Mouse (Mus musculus): ENCODE data around the gene Noc4l.

Gene Noc4l
- long read RNA-seq, experiment 1, transcript Noc4l-201 (15 exons, 2,075 nt) = major isoform, 10 of 12 reads
- long read RNA-seq, experiment 1, partial matches to known transcripts = 2 of 12 reads
- long read RNA-seq, experiment 1, other reads (novel, unspliced or antisense) = 0 of 12 reads
- long read RNA-seq, experiment 2, transcript Noc4l-201 (15 exons, 2,075 nt) = major isoform, 12 of 21 reads
- long read RNA-seq, experiment 2, partial matches to known transcripts = 4 of 21 reads
- long read RNA-seq, experiment 2, other reads (novel, unspliced or antisense) = 5 of 21 reads

- intact Hi-C loops (cut with DNase I) = no loop called here
These were observed at the start of gene Noc4l, which contains the start of gene Ddx51 for GRCm38 (mm10) chr5:110652719-110653648. Gene Noc4l (minus strand): TSS chr5:110653417. Gene Ddx51 (plus strand): TSS chr5:110653451.

- intact Hi-C loops (cut with DNase I) = loop anchor here (10.0 kb wide), 1 partner anchor 444 kb away; no protein-coding TSS in a partner anchor
These were observed 45.4 kb upstream of the Noc4l start for GRCm38 (mm10) chr5:110698617-110699016.

- intact Hi-C loops (cut with DNase I) = no loop called here
These were observed 28.8 kb upstream of the Noc4l start for GRCm38 (mm10) chr5:110682041-110682440.

- intact Hi-C loops (cut with DNase I) = no loop called here
These were observed 12.4 kb upstream of the Noc4l start for GRCm38 (mm10) chr5:110665486-110666121.

GRCm38 (mm10) chr5:110664750-110665269 is 11.6 kb upstream of the Noc4l start:
- intact Hi-C loops (cut with DNase I) = no loop called here

GRCm38 (mm10) chr5:110664041-110664440 is 10.8 kb upstream of the Noc4l start:
- intact Hi-C loops (cut with DNase I) = no loop called here

GRCm38 (mm10) chr5:110659682-110660081 is 6.5 kb upstream of the Noc4l start:
- intact Hi-C loops (cut with DNase I) = no loop called here

GRCm38 (mm10) chr5:110653686-110654085 is 469 bp upstream of the Noc4l start:
- intact Hi-C loops (cut with DNase I) = no loop called here

GRCm38 (mm10) chr5:110646377-110646776 is 6.8 kb downstream of the Noc4l start:
- intact Hi-C loops (cut with DNase I) = no loop called here

GRCm38 (mm10) chr5:110639459-110639858 is 13.8 kb downstream of the Noc4l start:
- intact Hi-C loops (cut with DNase I) = loop anchor here (5.0 kb wide), 1 partner anchor 282 kb away; no protein-coding TSS in a partner anchor

- intact Hi-C loops (cut with DNase I) = loop anchor here (5.0 kb wide), 1 partner anchor 281 kb away; no protein-coding TSS in a partner anchor
These were observed 14.7 kb downstream of the Noc4l start for GRCm38 (mm10) chr5:110638306-110639074.

GRCm38 (mm10) chr5:110635951-110636707 is 17.1 kb downstream of the Noc4l start:
- intact Hi-C loops (cut with DNase I) = loop anchor here (2.0 to 5.0 kb wide), 2 partner anchors 141 to 279 kb away; no protein-coding TSS in a partner anchor

GRCm38 (mm10) chr5:110629525-110630120 is 23.6 kb downstream of the Noc4l start:
- intact Hi-C loops (cut with DNase I) = no loop called here

GRCm38 (mm10) chr5:110628156-110628555 is 25.1 kb downstream of the Noc4l start:
- intact Hi-C loops (cut with DNase I) = no loop called here

GRCm38 (mm10) chr5:110627351-110627750 is 25.9 kb downstream of the Noc4l start:
- intact Hi-C loops (cut with DNase I) = no loop called here

- intact Hi-C loops (cut with DNase I) = no loop called here
These were observed 28.9 kb downstream of the Noc4l start for GRCm38 (mm10) chr5:110624319-110624718.

GRCm38 (mm10) chr5:110619226-110619625 is 34.0 kb downstream of the Noc4l start:
- intact Hi-C loops (cut with DNase I) = no loop called here

GRCm38 (mm10) chr5:110611435-110612158 is 41.6 kb downstream of the Noc4l start:
- intact Hi-C loops (cut with DNase I) = no loop called here

GRCm38 (mm10) chr5:110610484-110610883 is 42.7 kb downstream of the Noc4l start:
- intact Hi-C loops (cut with DNase I) = no loop called here
